Mouse (Mus musculus) embryonic facial prominence, embryonic 11.5 days (tissue): ENCODE data around the gene A230050P20Rik. TPM values are rescaled to one million over a fixed set of nuclear protein-coding genes. Genes with fewer than 3 reads are reported as not detected.

ENCODE experiments used
- ATAC-seq: fragments of 200-750 bp; cut with Nextera tagmentation; replicated peaks from 2 replicates; pipeline ENCODE4 v1.8.0; 2017; ENCODE audit warnings: low read depth; ENCODE audit not compliant: insufficient number of reproducible peaks, low FRiP score, low TSS enrichment
- DNase-seq: peaks from one replicate; pipeline ENCODE4 v3.0.0-alpha.2; 2015; ENCODE audit warnings: low spot score
- H3K27ac ChIP-seq: fragments of 300-500 bp; sonication (generic); replicated peaks from 2 replicates; pipeline ENCODE4 v1.5.1; 2014; ENCODE audit warnings: mild to moderate bottlenecking, low read depth, low read length, control low read depth
- H3K27me3 ChIP-seq: fragments of 300-500 bp; sonication (generic); 2 replicates; pipeline ENCODE4 v1.6.1; 2014; ENCODE audit warnings: mild to moderate bottlenecking, low read length, moderate library complexity, mixed read lengths; ENCODE audit not compliant: control insufficient read depth, insufficient read depth
- H3K36me3 ChIP-seq: fragments of 300-500 bp; sonication (generic); replicated peaks from 2 replicates; pipeline ENCODE4 v1.6.1; 2014; ENCODE audit warnings: low read depth, mild to moderate bottlenecking, low read length, moderate library complexity, mixed read lengths; ENCODE audit not compliant: control insufficient read depth, insufficient read depth
- H3K4me1 ChIP-seq: fragments of 300-500 bp; sonication (generic); 2 replicates; pipeline ENCODE4 v1.6.1; 2014; ENCODE audit warnings: low read length, mixed read lengths; ENCODE audit not compliant: control insufficient read depth, insufficient read depth
- H3K4me2 ChIP-seq: fragments of 300-500 bp; sonication (generic); 2 replicates; pipeline ENCODE4 v1.6.1; 2014; ENCODE audit warnings: low read depth, mild to moderate bottlenecking, control low read depth, low read length, moderate library complexity
- H3K4me3 ChIP-seq: fragments of 300-500 bp; sonication (generic); 2 replicates; pipeline ENCODE4 v1.5.1; 2014; ENCODE audit warnings: low read depth, low read length, control low read depth
- H3K9ac ChIP-seq: fragments of 300-500 bp; sonication (generic); replicated peaks from 2 replicates; pipeline ENCODE4 v1.6.1; 2014; ENCODE audit warnings: mild to moderate bottlenecking, control low read depth, low read length
- H3K9me3 ChIP-seq: fragments of 300-500 bp; sonication (generic); replicated peaks from 2 replicates; pipeline ENCODE4 v1.6.1; 2016; ENCODE audit warnings: mild to moderate bottlenecking, low read length, inconsistent platforms, mixed read lengths; ENCODE audit not compliant: control insufficient read depth
- WGBS: fragments of 180-500 bp; shearing (Covaris S2); extraction: QIAGEN DNeasy Blood & Tissue Kit; methylation state at CpG from one replicate; pipeline ENCODE4 v1.1.7; 2014; 5-methylcytosine and 5-hydroxymethylcytosine counted together
- polyA plus RNA-seq: library from polyadenylated mRNA; unstranded; fragments of >200 nt; fragmentation: Nextera tagmentation; extraction: Ambion mirVana; gene quantifications from 2 replicates; pipeline ENCODE4 v1.2.1, GENCODE M21; 2014

A230050P20Rik gene
- polyA plus RNA-seq, 1 experiment from 2014 or later: 1.1 TPM

DNA sequence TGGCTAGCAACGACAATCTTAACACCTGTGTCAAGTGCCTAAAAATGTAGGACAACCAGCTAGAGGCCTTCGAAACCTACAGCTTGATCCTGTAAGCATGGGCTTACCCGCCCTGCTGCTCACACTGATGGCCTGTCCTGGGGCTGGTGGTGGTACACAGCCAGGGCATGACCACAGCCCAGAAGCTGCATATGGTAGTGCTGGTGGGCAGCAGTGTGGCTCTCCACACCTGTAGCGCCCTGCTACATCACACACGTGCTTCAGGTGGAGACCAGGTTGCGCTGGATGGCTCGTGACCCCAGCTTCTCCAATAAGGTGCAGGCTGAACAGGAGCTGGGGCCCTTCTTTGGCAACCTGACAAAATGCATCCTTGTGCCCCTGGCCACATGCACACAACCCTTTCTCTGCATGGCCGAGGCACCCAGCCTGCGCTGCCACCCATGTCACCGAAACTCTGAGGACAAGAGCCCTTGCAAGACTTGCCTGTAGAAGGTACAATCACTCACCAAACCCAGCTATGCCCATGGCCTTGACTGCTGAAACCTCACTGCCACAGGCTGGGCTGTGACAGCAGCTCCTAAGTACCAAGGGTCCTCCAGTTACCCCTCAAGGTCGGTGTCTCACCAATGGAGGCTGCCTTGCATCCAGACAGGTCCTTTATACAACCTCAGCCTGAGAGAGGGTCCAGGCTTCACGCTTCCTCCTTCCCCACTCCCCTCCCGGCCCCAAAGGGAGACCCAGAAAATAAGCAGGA lies 25.3 kb downstream of the A230050P20Rik start:
- Histone ChIP-seq H3K4me2 (no peak overlapping the region), H3K36me3 (peaks cover 15% of the 10 kb centered on the region), H3K27ac (no peak overlapping the region), H3K9ac (no peak overlapping the region), H3K4me3 (no peak overlapping the region), H3K9me3 (no peaks in the 10 kb centered on the region), H3K4me1 (peaks cover 5% of the 10 kb centered on the region; the same call in 1 of the 2 replicates), H3K27me3 (no peaks in the 10 kb centered on the region)
- WGBS: 88% methylated on average over 13 of the region's 13 CpGs
- ATAC-seq: no peak
- DNase-seq: no peak

GRCm38 (mm10) chr9:20894629-20895028 lies 26.2 kb downstream of the A230050P20Rik start:
- H3K4me2 ChIP-seq: no peak overlapping the region
- WGBS: 93% methylated on average over 15 of the region's 15 CpGs
- ATAC-seq: no peak
- H3K4me1 ChIP-seq: peaks cover 5% of the 10 kb centered on the region; the same call in 1 of the 2 replicates
- no peaks in the 10 kb centered on the region for H3K27me3 ChIP-seq
- H3K27ac ChIP-seq: no peak overlapping the region
- DNase-seq: no peak
- peaks cover 15% of the 10 kb centered on the region for H3K36me3 ChIP-seq
- no peak overlapping the region for H3K4me3 ChIP-seq
- no peak overlapping the region for H3K9ac ChIP-seq
- H3K9me3 ChIP-seq: no peaks in the 10 kb centered on the region

- Histone ChIP-seq H3K36me3 (peaks cover 11% of the 10 kb centered on the region), H3K27ac (no peak overlapping the region), H3K4me2 (no peak overlapping the region), H3K4me1 (peaks cover 5% of the 10 kb centered on the region; the same call in 1 of the 2 replicates), H3K9me3 (no peaks in the 10 kb centered on the region), H3K9ac (no peak overlapping the region), H3K4me3 (no peak overlapping the region), H3K27me3 (no peaks in the 10 kb centered on the region)
- ATAC-seq (no peak), DNase-seq (no peak)
- WGBS: 94% methylated on average over 9 of the region's 9 CpGs
Measured at GRCm38 (mm10) chr9:20895382-20895781, 26.9 kb downstream of the A230050P20Rik start.

- Histone ChIP-seq H3K4me2 (peak overlapping the region; percentile 91), H3K27ac (no peak overlapping the region), H3K4me3 (peak overlapping the region; percentile 98), H3K9me3 (no peaks in the 10 kb centered on the region), H3K9ac (peak overlapping the region; percentile 96), H3K4me1 (peaks cover 5% of the 10 kb centered on the region; the same call in 1 of the 2 replicates), H3K27me3 (no peaks in the 10 kb centered on the region), H3K36me3 (peaks cover 8% of the 10 kb centered on the region)
- DNase-seq: no peak
- WGBS: 6% methylated on average over 36 of the region's 39 CpGs
- ATAC-seq: peak; percentile 15; the same call in 1 of the 2 replicates
Measured at GRCm38 (mm10) chr9:20897736-20898510, 29.5 kb downstream of the A230050P20Rik start.

GRCm38 (mm10) chr9:20898511-20899073 lies 30.1 kb downstream of the A230050P20Rik start, which contains the start of gene Eif3g:
Gene Eif3g, minus strand, starts transcription at chr9:20898623.
- no peaks in the 10 kb centered on the region for H3K27me3 ChIP-seq
- no peak within 1 kb of the TSS for H3K27ac ChIP-seq
- peaks cover 5% of the 10 kb centered on the region; the same call in 1 of the 2 replicates for H3K4me1 ChIP-seq
- DNase-seq: peak; percentile 90
- peak; percentile 82 for ATAC-seq
- H3K36me3 ChIP-seq: peaks cover 8% of the 10 kb centered on the region
- peak within 1 kb of the TSS; percentile 98 for H3K4me3 ChIP-seq
- WGBS: 5% methylated on average over 34 of the region's 34 CpGs
- H3K4me2 ChIP-seq: peak within 1 kb of the TSS; percentile 91
- peak within 1 kb of the TSS; percentile 96 for H3K9ac ChIP-seq
- no peaks in the 10 kb centered on the region for H3K9me3 ChIP-seq

DNA sequence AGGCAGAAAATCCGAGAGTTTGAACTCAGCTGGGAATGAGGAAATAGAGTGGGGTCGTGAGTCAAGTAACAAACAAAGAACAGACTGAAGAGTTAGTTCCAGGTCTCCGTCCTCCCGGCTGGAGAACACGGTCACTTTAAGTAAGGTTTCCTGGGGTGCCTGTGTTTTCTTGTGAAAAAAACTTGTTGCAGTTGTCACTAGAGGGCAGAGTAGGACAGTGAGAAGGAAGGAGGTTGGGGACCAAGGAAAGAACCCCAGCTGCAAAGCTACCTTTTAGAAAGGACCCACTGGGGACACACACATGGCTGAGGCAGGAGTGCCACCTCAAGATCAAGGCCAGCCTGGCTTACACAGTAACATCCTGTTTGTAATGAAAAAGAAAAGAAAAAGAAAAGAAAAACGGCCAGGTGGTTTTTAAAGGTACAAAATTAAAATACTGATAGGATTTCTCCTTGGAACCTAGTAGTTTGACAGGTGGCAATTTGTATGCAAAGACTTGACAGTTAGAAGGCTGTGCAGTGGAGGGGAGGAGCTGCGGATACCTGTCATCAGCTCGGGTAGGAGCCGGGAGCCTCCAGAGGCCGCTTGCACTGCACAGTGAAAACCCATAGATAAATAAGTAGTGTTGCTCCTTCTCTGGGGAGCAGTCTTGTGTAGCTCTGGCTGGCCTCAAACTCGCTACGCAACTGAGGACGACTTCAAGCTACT lies 33.2 kb downstream of the A230050P20Rik start:
- H3K27me3 ChIP-seq: no peaks in the 10 kb centered on the region
- H3K9ac ChIP-seq: no peak overlapping the region
- no peak overlapping the region for H3K27ac ChIP-seq
- H3K4me3 ChIP-seq: no peak overlapping the region
- peaks cover 6% of the 10 kb centered on the region for H3K36me3 ChIP-seq
- H3K4me1 ChIP-seq: peaks cover 5% of the 10 kb centered on the region; the same call in 1 of the 2 replicates
- peak; percentile 61 for DNase-seq
- WGBS: 17% methylated on average over 13 of the region's 13 CpGs
- no peak overlapping the region; the same call in 1 of the 2 replicates for H3K4me2 ChIP-seq
- ATAC-seq: no peak; the same call in 1 of the 2 replicates
- H3K9me3 ChIP-seq: no peaks in the 10 kb centered on the region

DNA sequence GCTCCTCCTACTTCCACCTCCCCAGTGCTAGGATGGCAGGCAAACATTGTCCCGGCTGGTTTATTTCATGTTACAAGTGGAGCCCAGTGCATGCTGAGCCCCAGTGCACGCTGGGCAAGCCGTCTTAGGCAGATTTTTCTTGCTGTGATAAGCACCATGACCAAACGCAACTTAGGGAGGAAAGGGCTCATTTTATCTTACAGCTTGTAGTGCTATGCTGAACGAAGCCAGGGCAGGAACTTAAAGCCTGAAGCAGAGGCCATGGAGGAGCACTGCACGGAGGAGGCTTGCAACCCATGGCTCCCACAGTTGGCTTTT lies 33.7 kb downstream of the A230050P20Rik start:
- 44% methylated on average over 6 of the region's 6 CpGs for WGBS

More for the DNA sequence above, 33.7 kb downstream of the A230050P20Rik start:
- DNase-seq (no peak), ATAC-seq (no peak; the same call in 1 of the 2 replicates)
- Histone ChIP-seq H3K36me3 (peaks cover 6% of the 10 kb centered on the region), H3K9me3 (no peaks in the 10 kb centered on the region), H3K27ac (no peak overlapping the region), H3K4me3 (no peak overlapping the region), H3K4me2 (no peak overlapping the region; the same call in 1 of the 2 replicates), H3K9ac (no peak overlapping the region), H3K27me3 (no peaks in the 10 kb centered on the region), H3K4me1 (peaks cover 4% of the 10 kb centered on the region; the same call in 1 of the 2 replicates)
